26 mouse cellular contexts compared by ENCODE assay signal in the genomic region with DNA sequence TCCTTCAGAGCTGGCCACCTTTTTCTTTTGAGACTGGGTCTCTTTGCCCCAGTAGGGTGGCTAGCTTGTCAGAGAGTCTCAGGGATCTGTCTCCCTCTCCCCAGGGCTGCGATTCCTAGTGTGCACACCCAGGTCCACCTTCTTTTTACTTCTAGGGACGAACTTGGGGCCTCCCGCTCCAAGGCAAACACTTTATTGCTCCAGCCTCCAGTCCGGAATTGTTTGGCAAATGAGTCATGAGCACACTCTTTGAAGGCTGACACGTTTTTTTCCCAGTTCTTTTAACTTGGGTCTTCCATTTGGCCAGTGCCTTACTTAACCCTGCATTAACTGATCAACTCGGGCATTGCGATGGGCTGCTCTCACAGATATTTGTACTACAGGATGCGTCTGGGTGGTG. TPM values are rescaled to one million over a fixed set of nuclear protein-coding genes. Genes with fewer than 3 reads are reported as not detected.
DNase-seq lines count a peak whose midpoint lies in the region; ATAC-seq and TF ChIP-seq lines count a peak whose summit lies in the region.
"Had no signal": no experiment of that assay in that cellular context is flagged by ENCODE, and none has a peak within 500 bp of the region (broad histone marks: within the 10 kb centered on the region; RNA-seq: fewer than 3 reads in every experiment).

No protein-coding gene starts in this region.

- peak overlapping the region; percentile 40; the same call in 1 of the 2 replicates for H3K4me2 ChIP-seq in lung, embryonic 14.5 days
- H3K4me2 ChIP-seq in intestine, embryonic 15.5 days (replicated peaks) = no peak overlapping the region
- peak overlapping the region; percentile 33; the same call in 1 of the 2 replicates for H3K4me2 ChIP-seq in lung, postnatal 0 days (replicated peaks; ENCODE audit: low read depth, low read length)
- H3K4me2 ChIP-seq in stomach, embryonic 16.5 days (ENCODE audit: low read depth, low read length) = 0 out of 2 replicates have a peak overlapping the region, but pooled peaks have one; percentile 25
- H3K4me2 ChIP-seq in midbrain, embryonic 14.5 days (ENCODE audit: low read length) = no peak overlapping the region
- H3K4me2 ChIP-seq: embryonic facial prominence, embryonic 12.5 days; forebrain, embryonic 15.5 days; heart, embryonic 15.5 days; hindbrain, embryonic 12.5 days; kidney, embryonic 15.5 days; liver, embryonic 15.5 days; midbrain, embryonic 12.5 days had no signal

- TF ChIP-seq CTCF in lung, embryonic 14.5 days (IDR thresholded peaks at IDR 0.05; ENCODE audit: low read depth) = no peak
- no peak for TF ChIP-seq CTCF in lung, postnatal 0 days (IDR thresholded peaks at IDR 0.05)

- H3K9me3 ChIP-seq in lung, embryonic 14.5 days (ENCODE audit: low read depth, low read length) = no peaks in the 10 kb centered on the region
- H3K9me3 ChIP-seq in intestine, embryonic 15.5 days = no peaks in the 10 kb centered on the region
- no peaks in the 10 kb centered on the region for H3K9me3 ChIP-seq in lung, postnatal 0 days (ENCODE audit: low read length)
- H3K9me3 ChIP-seq in stomach, embryonic 16.5 days (replicated peaks; ENCODE audit: control insufficient read depth, low read length) = no peaks in the 10 kb centered on the region
- no peaks in the 10 kb centered on the region for H3K9me3 ChIP-seq in midbrain, embryonic 14.5 days (ENCODE audit: control insufficient read depth, low read length)
- H3K9me3 ChIP-seq: embryonic facial prominence, embryonic 12.5 days; forebrain, embryonic 15.5 days; heart, embryonic 10.5 days; heart, embryonic 15.5 days; hindbrain, embryonic 12.5 days; kidney, embryonic 15.5 days; liver, embryonic 15.5 days; midbrain, embryonic 12.5 days had no signal

- WGBS in lung, embryonic 14.5 days = 54% methylated on average over 8 of the region's 8 CpGs
- 59% methylated on average over 8 of the region's 8 CpGs for WGBS in intestine, embryonic 15.5 days
- WGBS in lung, postnatal 0 days = 53% methylated on average over 8 of the region's 8 CpGs
- 61% methylated on average over 8 of the region's 8 CpGs for WGBS in stomach, embryonic 16.5 days
- WGBS in midbrain, embryonic 14.5 days = 93% methylated on average over 8 of the region's 8 CpGs

- no peak overlapping the region for H3K9ac ChIP-seq in lung, embryonic 14.5 days
- no peak overlapping the region for H3K9ac ChIP-seq in intestine, embryonic 15.5 days
- no peak overlapping the region for H3K9ac ChIP-seq in lung, postnatal 0 days (replicated peaks; ENCODE audit: low read depth)
- H3K9ac ChIP-seq in stomach, embryonic 16.5 days (ENCODE audit: low read length) = peak overlapping the region; percentile 28; the same call in 1 of the 2 replicates
- no peak overlapping the region for H3K9ac ChIP-seq in midbrain, embryonic 14.5 days (replicated peaks; ENCODE audit: low read length)
- H3K9ac ChIP-seq: embryonic facial prominence, embryonic 12.5 days; forebrain, embryonic 15.5 days; heart, embryonic 15.5 days; hindbrain, embryonic 12.5 days; kidney, embryonic 15.5 days; liver, embryonic 15.5 days; midbrain, embryonic 12.5 days had no signal

- peak overlapping the region; percentile 83 for H3K27ac ChIP-seq in lung, embryonic 14.5 days (ENCODE audit: low read depth)
- H3K27ac ChIP-seq in intestine, embryonic 15.5 days = peak overlapping the region; percentile 45; the same call in 1 of the 2 replicates
- peak overlapping the region; percentile 76 for H3K27ac ChIP-seq in lung, postnatal 0 days (ENCODE audit: low read length)
- H3K27ac ChIP-seq in stomach, embryonic 16.5 days (ENCODE audit: low read length) = peak overlapping the region; percentile 66
- H3K27ac ChIP-seq in midbrain, embryonic 14.5 days (replicated peaks; ENCODE audit: low read depth, low read length) = no peak overlapping the region
- H3K27ac ChIP-seq: embryonic facial prominence, embryonic 12.5 days; forebrain, embryonic 15.5 days; heart, embryonic 10.5 days; heart, embryonic 15.5 days; hindbrain, embryonic 12.5 days; hindbrain, postnatal 0 days; kidney, embryonic 15.5 days; liver, embryonic 15.5 days; midbrain, embryonic 12.5 days had no signal

- TF ChIP-seq EP300 in lung, postnatal 0 days (IDR thresholded peaks at IDR 0.05) = 0 out of 2 replicates have a peak, but pooled peaks have one; percentile 8

- peak; percentile 53 for ATAC-seq in lung, embryonic 14.5 days (ENCODE audit: insufficient read depth)
- peak; percentile 81 for ATAC-seq in intestine, embryonic 15.5 days
- peak; percentile 69 for ATAC-seq in lung, postnatal 0 days
- peak; percentile 77; the same call in 1 of the 2 replicates for ATAC-seq in stomach, embryonic 16.5 days (ENCODE audit: insufficient read depth, low FRiP score)
- ATAC-seq in midbrain, embryonic 14.5 days (ENCODE audit: low FRiP score, low TSS enrichment) = no peak
- ATAC-seq: CD4-positive, CD25-positive, alpha-beta regulatory T cell, adult 4 months; forebrain, embryonic 15.5 days; hindbrain, postnatal 0 days had no signal

- H3K36me3 ChIP-seq in lung, embryonic 14.5 days (ENCODE audit: insufficient read depth) = peaks cover 61% of the 10 kb centered on the region
- H3K36me3 ChIP-seq in intestine, embryonic 15.5 days = peaks cover 28% of the 10 kb centered on the region
- H3K36me3 ChIP-seq in lung, postnatal 0 days (ENCODE audit: insufficient read depth, low read length) = no peaks in the 10 kb centered on the region; the same call in 1 of the 2 replicates
- peaks cover 17% of the 10 kb centered on the region for H3K36me3 ChIP-seq in stomach, embryonic 16.5 days (ENCODE audit: control insufficient read depth, insufficient read depth, low read length)
- peaks cover 91% of the 10 kb centered on the region for H3K36me3 ChIP-seq in midbrain, embryonic 14.5 days (ENCODE audit: control insufficient read depth, insufficient read depth, low read length)

- no peaks in the 10 kb centered on the region for H3K27me3 ChIP-seq in lung, embryonic 14.5 days (ENCODE audit: insufficient read depth, low read length)
- no peaks in the 10 kb centered on the region for H3K27me3 ChIP-seq in intestine, embryonic 15.5 days (replicated peaks)
- no peaks in the 10 kb centered on the region for H3K27me3 ChIP-seq in lung, postnatal 0 days (replicated peaks; ENCODE audit: insufficient read depth, low read length)
- H3K27me3 ChIP-seq in stomach, embryonic 16.5 days (ENCODE audit: control insufficient read depth, insufficient read depth, low read length) = no peaks in the 10 kb centered on the region
- no peaks in the 10 kb centered on the region for H3K27me3 ChIP-seq in midbrain, embryonic 14.5 days (ENCODE audit: control insufficient read depth, insufficient read depth, low read length)
- H3K27me3 ChIP-seq: embryonic facial prominence, embryonic 12.5 days; forebrain, embryonic 15.5 days; heart, embryonic 15.5 days; hindbrain, embryonic 12.5 days; kidney, embryonic 15.5 days; liver, embryonic 15.5 days; midbrain, embryonic 12.5 days had no signal

- no peaks in the 10 kb centered on the region for H3K4me1 ChIP-seq in lung, embryonic 14.5 days (ENCODE audit: insufficient read depth)
- peaks cover 14% of the 10 kb centered on the region; the same call in 1 of the 2 replicates for H3K4me1 ChIP-seq in intestine, embryonic 15.5 days (replicated peaks)
- H3K4me1 ChIP-seq in lung, postnatal 0 days (ENCODE audit: insufficient read depth, low read depth, low read length) = 0 out of 2 replicates have a peak, but pooled peaks cover 13% of the 10 kb centered on the region
- H3K4me1 ChIP-seq in stomach, embryonic 16.5 days (ENCODE audit: control insufficient read depth, insufficient read depth, low read length) = peaks cover 8% of the 10 kb centered on the region; the same call in 1 of the 2 replicates
- no peaks in the 10 kb centered on the region for H3K4me1 ChIP-seq in midbrain, embryonic 14.5 days (ENCODE audit: control insufficient read depth, insufficient read depth, low read length)
- H3K4me1 ChIP-seq: embryonic facial prominence, embryonic 12.5 days; forebrain, embryonic 15.5 days; heart, embryonic 10.5 days; hindbrain, embryonic 12.5 days; kidney, embryonic 15.5 days; liver, embryonic 15.5 days; midbrain, embryonic 12.5 days had no signal

- H3K4me3 ChIP-seq in lung, embryonic 14.5 days (ENCODE audit: low read depth, low read length) = no peak overlapping the region
- H3K4me3 ChIP-seq in intestine, embryonic 15.5 days (replicated peaks) = no peak overlapping the region
- no peak overlapping the region for H3K4me3 ChIP-seq in lung, postnatal 0 days (ENCODE audit: low read depth, low read length)
- H3K4me3 ChIP-seq in stomach, embryonic 16.5 days (replicated peaks; ENCODE audit: low read length) = no peak overlapping the region
- H3K4me3 ChIP-seq in midbrain, embryonic 14.5 days (replicated peaks; ENCODE audit: low read depth, low read length) = no peak overlapping the region
- H3K4me3 ChIP-seq: embryonic facial prominence, embryonic 12.5 days; forebrain, embryonic 15.5 days; heart, embryonic 10.5 days; heart, embryonic 15.5 days; hindbrain, embryonic 12.5 days; kidney, embryonic 15.5 days; liver, embryonic 15.5 days; midbrain, embryonic 12.5 days had no signal

- peak; percentile 39 for DNase-seq in lung, embryonic 14.5 days
- DNase-seq in lung, postnatal 4 days = no peak
- DNase-seq in lung, postnatal 0 days (ENCODE audit: low spot score) = peak; percentile 88
- no peak for DNase-seq in kidney, postnatal 25 days
- DNase-seq in midbrain, embryonic 14.5 days = no peak
- DNase-seq: adrenal gland, postnatal 14 days; cerebellum, adult 11-12 months; cerebellum, adult 9-11 months; embryo, embryonic 11 days; gastrocnemius, postnatal 25 days; heart, adult 11 months; kidney, adult 18-20 months; liver; thymus, postnatal 14 days had no signal

RNA-seq across cellular contexts. Expression of gene Ston1, which starts 14.1 kb away (rescaled TPM):
- 11.0 and 11.7 TPM in 2 replicates for polyA plus RNA-seq in lung, embryonic 14.5 days (2014; fragmentation: Nextera tagmentation; extraction: Ambion mirVana)
- 6.2 and 6.6 TPM in 2 replicates for polyA plus RNA-seq in intestine, embryonic 15.5 days (2015; fragmentation: Nextera tagmentation; extraction: Ambion mirVana)
- 6.4 and 6.9 TPM in 2 replicates for polyA plus RNA-seq in lung, postnatal 0 days (2015; fragmentation: Nextera tagmentation; extraction: Ambion mirVana)
- polyA plus RNA-seq in stomach, embryonic 16.5 days (2015; fragmentation: Nextera tagmentation; extraction: Ambion mirVana) = 2.5 and 5.3 TPM in 2 replicates
- polyA plus RNA-seq in midbrain, embryonic 14.5 days (2014; fragmentation: Nextera tagmentation; extraction: Ambion mirVana) = 1.3 and 1.4 TPM in 2 replicates

RNA-seq across cellular contexts. Expression of gene Ppp1r21, which starts 53.5 kb away (rescaled TPM):
- 26.4 and 28.7 TPM in 2 replicates for polyA plus RNA-seq in lung, embryonic 14.5 days (2014; fragmentation: Nextera tagmentation; extraction: Ambion mirVana)
- polyA plus RNA-seq in intestine, embryonic 15.5 days (2015; fragmentation: Nextera tagmentation; extraction: Ambion mirVana) = 21.4 and 22.4 TPM in 2 replicates
- 18.6 TPM in 2 replicates for polyA plus RNA-seq in lung, postnatal 0 days (2015; fragmentation: Nextera tagmentation; extraction: Ambion mirVana)
- polyA plus RNA-seq in stomach, embryonic 16.5 days (2015; fragmentation: Nextera tagmentation; extraction: Ambion mirVana) = 19.6 and 21.8 TPM in 2 replicates
- 47.2 and 48.6 TPM in 2 replicates for polyA plus RNA-seq in midbrain, embryonic 14.5 days (2014; fragmentation: Nextera tagmentation; extraction: Ambion mirVana)

Comparison
In these comparisons a context has a peak if more than half of its experiments do, and no peak if none do; other contexts are left out.
1. DNase-seq: peak in lung, embryonic 14.5 days (single experiment) and lung, postnatal 0 days (single experiment); none in lung, postnatal 4 days (0 of 2), kidney, postnatal 25 days (0 of 2) and midbrain, embryonic 14.5 days (single experiment).
2. H3K4me2 ChIP-seq: peak in lung, embryonic 14.5 days (single experiment), lung, postnatal 0 days (single experiment) and stomach, embryonic 16.5 days (single experiment); none in intestine, embryonic 15.5 days (single experiment) and midbrain, embryonic 14.5 days (single experiment).